Mouse (Mus musculus) ovary, postnatal 36 days (tissue): ENCODE results near the gene Foxl1.

Experiments used
- DNase-seq: peaks from one replicate; pipeline ENCODE4 v3.0.0; 2022; ENCODE audit warnings: low spot score, mixed read lengths

The Foxl1 gene

DNA sequence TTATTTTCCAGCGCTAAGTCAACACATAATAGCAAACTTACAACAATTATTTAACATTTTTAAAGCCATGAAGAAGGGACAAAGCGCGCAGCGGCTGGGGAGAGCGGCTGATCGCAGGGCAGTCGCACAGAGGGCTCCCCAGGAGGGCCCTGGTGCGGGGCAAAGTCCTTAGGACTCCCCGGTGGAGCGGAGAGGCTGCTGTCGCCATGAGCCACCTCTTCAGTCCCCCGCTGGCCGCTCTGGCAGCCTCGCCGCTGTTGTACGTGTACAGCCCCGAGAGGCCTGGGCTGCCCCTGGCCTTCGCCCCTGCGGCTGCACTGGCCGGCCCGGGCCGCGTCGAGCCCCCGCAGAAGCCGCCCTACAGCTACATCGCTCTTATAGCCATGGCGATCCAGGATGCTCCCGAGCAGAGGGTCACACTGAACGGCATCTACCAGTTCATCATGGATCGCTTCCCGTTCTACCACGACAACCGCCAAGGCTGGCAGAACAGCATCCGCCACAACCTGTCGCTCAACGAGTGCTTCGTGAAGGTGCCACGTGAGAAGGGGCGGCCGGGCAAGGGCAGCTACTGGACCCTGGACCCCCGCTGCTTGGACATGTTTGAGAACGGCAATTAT, at the start of gene Foxl1:
TSS of gene Foxl1 (plus strand) at position 185 of the 620 bp plus-strand sequence.
- DNase-seq, result no peak

DNA sequence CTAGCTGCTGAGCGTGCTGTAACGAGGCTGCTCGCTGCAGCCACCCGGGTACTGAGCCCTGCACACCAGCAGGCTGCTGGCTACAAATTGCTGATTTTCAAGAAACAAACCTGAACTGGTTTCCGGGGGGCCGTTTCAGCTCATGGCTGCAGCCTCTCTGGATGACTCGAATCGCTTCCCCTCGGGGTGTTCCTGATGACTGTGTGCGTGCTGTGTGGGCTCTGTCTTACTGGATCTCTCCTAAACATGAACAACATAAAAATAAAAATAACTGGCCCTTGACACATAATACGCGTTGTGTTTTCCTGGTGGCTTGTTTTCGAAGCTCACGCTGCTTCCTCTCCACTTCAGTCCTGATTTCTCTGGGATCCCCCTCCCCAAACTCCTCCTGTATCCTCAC, 49.0 kb upstream of the Foxl1 start:
- no peak for DNase-seq

DNA sequence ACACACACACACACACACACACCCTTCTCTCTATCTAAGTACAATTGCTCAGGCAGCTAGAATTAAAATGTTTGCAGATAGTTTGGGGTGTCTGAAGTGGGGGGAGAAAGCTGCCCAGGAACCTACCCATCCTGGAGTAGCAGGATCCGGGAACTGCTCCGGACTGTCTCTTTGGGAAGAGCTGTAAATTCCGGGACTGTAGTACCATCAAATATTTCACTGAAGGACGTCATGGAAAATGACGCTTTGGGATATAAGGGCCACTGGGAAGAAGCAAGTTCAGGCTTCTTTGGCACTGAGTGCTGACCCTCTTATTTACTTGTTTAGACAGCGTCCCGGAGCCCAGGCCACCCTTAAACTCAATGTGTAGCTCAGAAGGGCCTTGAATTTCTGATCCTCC, 48.5 kb upstream of the Foxl1 start:
- DNase-seq, result no peak

DNA sequence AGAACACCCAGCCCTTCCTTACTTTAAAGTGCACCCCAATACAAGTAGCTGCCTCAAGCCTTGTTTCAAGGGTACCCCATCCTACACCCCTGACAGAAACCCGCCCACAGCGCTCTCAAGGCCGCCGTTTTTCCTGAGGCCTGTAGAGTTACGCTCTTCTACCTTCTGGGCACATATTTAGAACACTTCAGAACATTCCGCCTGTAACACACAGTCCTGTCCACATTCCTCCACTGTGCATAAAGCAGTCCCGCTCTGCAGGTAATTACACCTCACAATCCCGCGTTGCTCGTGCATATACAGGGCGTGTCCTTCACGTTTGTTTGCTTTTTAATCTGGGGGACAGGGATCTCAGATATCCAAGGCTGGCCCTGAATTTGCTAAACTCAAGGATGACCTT, 47.8 kb upstream of the Foxl1 start:
- DNase-seq, result no peak

DNA sequence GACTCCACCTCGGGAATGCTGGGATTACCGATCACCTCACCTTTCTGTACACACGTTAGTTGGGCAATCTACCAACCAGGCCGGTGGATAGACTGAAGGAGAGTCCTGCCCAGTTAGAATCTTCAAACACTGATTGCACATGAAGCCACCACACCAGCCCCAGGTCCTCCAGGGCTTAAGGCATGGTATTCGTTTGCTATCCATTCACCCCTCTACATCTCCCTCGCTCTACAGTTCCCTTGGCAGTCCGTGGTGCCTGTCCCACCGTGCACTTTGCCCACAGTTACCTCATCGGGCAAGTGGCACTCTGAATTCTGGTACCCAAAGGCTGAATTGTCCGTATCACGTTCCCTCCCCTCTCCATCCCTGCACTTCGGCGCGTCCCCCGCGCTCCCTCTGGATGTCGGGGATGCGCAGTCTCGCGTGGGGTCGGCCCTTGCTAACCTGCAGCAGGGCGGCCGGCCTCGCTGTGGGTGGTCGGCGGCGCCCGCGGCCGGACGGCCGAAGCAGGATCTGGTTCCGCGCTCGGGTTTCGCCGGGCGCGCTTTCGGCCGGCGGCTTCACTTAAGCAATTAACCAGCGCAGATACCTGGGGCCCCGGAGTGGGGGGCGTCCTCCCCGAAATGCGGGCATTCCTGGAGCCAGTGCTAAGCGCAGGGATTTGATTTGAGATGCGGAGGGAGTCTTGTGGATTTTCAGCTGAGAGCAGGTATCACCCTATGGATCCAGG, 47.2 kb upstream of the Foxl1 start:
- DNase-seq, result no peak

DNA sequence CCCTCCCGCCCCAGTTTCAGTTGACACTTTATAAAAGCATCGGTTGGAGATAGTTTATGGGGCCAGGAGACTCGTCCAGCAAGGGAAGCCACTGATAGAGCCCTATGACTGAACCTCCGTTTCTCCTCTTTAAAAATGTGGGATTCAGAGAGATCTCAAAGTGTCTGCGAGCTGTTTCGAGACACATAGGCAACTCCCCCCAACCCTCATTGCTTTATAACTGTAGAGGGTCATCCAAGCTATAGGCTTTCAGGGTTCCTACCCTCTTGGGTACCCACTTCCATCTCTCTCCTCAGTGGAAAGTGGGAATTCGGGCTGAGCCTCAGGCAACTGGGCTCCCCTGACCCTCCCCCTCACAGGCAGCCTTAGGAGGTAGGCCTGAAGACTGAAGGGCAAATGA, 46.3 kb upstream of the Foxl1 start:
- no peak for DNase-seq

DNA sequence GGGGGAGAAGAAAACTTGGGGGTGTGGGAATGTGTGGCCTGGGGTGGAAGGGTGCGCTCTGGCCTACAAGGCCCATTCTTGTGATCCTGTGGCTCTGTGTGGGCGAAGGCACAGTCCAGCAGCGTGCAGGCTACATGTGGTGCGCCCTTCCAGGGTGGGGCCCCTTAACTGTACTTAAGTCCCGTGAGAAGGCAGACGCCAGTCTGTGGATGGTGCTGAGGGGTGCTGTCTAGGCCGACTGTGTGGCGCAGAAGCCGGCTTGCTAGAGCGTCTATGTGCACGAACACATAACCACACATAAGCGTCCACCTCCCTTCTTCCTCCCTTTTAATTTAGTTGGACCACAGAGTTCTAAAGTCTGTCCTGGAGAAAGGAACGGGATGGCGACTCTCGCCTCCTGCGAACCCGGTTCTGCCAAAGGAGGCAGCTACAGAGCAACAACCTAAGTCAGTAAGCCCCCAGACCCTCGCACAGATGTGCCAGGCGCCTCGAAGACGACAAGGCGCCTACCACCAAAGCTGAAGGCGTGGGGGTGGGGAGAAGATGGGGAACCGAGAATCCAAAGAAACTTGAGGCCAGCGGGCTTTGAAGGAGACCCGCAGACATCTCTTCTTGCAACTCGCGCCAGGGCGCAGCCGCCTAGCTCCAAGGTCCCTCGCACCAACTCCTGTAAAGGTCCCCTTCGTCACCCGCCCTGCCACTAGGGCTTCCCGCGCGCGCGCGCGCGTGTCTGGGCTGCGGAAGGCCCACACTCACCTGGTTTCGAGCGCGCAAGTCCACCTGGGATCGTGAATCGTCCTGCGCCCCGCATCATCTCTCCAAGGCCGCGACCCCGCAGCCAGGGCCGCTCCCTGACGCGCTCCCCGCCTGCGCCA, 45.3 kb upstream of the Foxl1 start:
- DNase-seq, result no peak

DNA sequence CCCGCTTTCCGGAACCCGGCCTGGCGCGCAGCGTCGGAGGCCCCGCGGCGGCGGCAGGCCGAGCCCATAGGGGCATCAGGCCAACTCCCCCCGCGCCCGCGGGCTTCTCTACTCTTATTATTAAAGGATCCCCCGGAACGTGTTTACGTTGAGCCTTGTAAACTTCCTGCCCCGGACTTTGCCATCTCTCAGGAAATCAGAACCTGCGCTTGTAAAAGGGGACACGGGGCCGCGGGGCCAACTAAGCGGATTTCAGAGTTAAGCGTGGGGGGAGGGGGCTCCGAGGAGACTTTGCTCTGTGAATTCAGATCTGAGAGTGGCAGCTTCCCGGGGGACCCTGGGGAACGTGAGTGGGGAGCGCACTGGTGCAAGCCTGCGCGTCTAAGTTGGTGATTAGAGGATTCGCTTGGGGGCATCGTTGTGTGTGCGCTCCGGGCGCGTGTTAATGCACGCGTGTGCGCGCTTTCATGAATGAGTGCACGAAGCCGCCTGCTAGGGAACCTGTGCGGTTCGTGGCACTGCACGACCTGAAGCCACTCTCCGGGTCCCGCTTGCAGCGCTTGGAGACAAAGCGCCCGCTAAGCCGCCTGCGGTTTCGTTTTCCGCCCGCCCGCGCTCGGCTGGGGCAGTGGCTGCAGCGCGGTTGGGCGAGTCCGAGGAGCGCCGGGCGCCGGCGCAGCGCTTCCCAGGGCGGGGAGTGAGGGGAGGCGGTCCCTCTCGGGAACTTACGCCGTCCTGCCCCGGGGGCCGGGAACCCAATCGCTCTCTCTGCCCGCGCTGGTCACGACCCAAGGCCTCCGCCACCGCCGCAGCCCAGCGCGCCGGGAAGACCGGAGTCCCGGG, 44.4 kb upstream of the Foxl1 start:
- DNase-seq, result peak; percentile 76

DNA sequence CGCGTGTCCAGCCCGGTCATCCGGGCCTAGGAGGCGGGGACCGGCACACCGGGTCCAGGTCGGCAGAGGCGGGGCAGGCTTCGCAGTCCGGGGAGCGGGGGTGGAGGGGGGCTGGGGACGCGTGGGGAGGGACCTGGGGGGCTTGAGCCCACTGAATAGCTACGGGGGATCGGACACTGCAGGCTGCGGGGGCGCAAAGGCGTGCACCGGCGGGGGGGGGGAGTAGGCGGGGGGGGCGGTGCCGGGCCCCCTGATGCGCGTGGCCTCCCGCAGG, 43.9 kb upstream of the Foxl1 start:
- DNase-seq, result no peak

DNA sequence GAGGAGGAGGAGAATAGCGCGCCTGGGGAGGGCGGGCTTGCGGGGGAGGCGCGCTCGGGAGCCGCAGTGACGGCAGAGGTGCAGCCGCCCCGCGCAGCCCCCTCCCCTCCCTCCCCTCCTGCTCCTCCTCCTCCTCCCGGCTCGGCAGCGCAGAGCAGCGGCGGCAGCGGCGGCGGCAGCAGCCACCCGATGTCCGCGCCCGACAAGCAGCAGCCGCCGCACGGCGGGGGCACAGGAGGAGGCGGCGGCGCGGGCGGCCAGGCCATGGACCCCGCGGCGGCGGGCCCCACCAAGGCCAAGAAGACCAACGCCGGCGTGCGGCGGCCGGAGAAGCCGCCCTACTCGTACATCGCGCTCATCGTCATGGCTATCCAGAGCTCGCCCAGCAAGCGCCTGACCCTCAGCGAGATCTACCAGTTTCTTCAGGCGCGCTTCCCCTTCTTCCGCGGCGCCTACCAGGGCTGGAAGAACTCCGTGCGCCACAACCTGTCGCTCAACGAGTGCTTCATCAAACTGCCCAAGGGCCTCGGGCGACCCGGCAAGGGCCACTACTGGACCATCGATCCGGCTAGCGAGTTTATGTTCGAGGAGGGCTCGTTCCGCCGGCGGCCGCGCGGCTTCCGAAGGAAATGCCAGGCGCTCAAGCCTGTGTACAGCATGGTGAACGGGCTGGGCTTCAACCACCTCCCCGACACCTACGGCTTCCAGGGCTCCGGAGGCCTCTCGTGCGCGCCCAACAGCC, 43.4 kb upstream of the Foxl1 start, which contains the start of gene Foxf1:
TSS of gene Foxf1 (plus strand) at position 177 of the 742 bp plus-strand sequence.
- peak; percentile 37 for DNase-seq

DNA sequence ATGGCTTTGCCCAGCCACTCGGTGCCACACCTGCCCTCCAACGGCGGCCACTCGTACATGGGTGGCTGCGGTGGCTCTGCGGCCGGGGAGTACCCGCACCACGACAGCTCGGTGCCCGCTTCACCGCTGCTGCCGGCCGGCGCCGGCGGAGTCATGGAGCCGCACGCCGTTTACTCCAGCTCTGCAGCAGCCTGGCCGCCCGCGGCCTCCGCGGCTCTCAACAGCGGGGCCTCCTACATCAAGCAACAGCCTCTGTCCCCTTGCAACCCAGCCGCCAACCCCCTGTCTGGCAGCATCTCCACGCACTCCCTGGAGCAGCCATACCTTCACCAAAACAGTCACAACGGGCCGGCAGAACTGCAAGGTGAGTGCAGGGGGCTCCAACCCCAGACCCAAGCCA, 42.7 kb upstream of the Foxl1 start:
- no peak for DNase-seq

DNA sequence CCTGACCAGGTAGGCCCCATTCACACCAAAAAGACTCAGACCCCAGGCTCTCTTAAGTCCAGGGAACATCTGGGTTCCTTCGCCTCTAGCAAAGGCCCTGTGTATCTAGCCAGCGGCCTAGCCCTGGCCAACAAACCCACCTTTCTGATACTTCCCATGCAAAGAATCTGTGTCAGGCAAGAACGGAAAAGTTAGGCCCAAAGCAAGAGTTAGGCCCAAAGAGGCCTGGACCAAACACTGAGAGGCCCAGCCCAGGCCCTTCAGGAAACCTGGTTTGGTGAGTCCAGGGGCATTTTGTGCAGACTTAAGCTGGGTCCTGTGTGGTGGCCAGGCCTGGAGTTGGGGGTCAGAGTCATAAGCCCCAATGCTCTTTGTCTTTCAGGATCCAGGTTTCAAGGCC, 42.2 kb upstream of the Foxl1 start:
- no peak for DNase-seq

DNA sequence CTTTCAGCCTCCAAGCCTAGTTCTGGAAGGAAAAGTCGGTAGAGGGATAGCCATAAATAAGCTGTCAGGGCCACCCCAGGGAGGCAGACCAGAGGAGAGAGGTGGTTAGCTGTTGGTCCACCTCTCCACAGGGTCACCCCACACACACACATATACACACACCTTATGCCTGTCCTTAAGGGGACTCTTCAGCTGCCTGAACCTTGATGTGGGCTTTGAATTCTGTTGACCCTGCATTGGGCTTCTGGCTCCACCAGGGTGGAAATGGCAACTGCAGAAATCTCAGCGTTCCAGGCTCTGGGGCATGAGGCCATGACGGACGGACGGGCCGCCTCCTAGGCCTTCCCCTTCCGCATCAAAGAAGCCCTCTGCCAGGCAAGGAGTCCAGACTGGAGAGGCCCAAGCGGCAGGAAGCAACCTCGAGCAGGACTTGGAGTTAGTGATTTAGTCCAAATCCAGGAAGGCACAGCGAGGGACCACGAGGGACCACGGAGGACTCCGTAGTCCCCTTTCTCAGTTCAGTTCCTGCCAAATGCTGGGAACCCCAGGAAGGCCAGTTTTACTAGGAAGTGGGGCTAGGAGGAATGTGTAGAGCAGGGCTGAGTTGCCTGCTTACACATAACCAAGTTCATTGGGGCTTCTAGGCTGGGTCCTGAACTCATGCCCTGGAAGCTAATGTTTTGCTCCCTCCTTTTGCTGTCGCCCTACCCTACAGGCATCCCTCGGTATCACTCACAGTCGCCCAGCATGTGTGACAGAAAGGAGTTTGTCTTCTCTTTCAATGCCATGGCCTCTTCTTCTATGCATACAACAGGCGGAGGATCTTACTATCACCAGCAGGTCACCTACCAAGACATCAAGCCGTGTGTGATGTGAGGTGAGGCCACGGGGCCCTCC, 41.5 kb upstream of the Foxl1 start:
- no peak for DNase-seq

DNA sequence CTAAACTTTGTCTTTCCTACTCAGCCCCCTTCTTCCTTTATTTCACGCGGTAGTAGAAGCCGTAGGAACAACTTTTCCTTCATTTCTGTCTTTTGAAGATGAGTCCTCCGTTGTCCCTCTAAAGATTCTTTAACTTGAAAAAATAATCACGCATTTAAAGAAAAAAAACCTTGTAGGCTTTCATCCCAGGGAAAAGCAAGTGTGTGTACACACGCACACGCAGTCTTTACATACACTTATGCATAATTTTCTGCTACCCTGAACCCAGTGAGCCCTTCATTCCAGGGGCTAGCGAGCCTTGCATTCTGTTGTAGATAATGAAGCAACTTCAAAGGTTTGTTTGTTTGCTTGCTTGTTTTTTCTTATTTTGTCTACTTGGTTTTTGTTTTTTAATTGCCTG, 39.5 kb upstream of the Foxl1 start:
- DNase-seq, result no peak

DNA sequence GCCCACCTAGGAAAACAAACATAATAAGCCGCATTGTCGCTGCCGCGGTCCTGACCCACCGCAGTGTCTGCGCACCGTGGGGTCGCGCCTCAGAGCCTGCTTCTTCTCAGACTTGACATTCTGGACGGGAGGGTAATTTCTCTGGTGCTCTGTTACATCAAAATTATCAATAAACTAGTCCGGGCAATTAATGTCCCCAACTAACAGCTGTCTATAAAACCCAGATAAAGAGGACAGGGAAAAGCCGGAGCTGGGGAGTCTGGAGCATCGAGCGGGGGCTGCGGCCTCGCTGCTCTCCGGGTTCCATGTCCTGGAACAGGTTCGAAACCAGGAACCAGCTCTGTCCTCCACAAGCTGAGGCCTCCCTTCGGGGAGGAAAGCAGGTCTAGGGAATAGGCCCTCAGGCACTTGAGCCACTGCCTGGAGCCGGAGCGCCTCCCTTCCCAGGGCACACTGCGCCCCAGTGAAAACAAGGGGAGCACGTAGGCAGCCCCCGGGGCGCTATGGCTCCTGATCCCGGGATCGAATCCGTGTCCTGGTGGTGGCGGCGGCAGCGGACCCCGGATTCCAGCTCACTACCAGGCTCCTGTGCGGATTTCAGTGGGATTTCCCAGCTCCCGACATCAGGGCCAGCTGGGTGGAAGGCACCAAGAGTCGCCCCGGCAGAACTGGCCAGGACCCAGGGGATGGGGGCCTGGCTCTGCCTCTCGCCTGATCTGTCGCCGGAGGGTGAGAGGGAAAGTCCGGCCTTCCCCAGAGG, 38.7 kb upstream of the Foxl1 start:
- no peak for DNase-seq

DNA sequence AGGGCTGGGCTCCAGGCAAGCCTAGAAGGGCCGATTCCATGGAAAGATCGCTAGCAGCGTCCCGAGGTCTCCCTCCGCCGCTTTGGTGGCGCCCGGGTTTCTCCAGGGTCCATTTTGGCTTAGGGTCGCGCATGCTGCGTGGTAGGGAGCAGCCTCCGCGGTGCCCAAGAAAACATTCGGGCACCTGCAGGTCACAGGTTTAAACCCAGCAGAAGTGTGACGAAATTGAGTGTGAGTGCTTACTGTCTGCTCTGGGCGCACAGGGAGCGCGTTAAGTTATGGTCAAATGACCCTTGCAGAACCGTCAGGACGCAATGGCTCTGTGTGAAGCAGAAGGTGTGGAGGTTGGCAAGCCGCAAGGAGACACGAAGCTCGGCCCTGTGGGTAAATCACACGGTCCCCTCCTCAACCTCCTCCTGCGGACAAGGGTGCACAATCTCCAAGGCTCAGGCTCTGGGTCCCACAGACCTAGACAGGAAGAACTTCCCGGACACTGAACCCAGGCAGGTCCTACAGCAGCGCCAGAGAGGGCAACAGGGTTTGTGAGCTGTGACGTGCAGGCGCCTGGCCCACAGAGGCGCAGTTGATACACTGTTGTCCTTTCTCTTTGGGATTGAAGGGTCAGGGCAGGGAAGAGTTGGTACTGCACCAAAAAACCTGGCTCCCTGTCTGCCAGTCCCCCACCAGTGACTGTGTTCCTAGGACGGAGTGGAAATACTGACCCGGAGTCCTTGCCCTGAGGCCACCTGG, 37.9 kb upstream of the Foxl1 start:
- no peak for DNase-seq

DNA sequence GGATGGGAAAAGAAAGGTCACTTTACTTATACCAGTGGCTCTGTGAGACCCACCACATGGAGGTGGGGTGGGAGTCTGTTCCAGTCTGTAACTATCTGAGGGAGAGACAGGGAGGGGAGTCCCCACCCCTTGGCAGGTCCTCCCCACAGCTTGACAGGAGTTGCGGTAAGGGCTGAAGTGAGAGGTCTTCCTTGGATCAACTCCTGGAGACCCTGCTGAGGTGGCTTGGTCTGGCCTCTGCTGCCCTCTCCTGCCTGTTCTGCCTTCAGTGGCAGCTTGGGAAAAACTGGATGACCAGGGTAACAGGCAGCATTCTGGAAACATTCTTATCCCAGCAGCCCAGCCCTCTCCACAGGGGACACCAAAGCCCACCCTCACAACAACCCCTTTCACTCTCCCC, 37.0 kb upstream of the Foxl1 start:
- DNase-seq, result no peak

DNA sequence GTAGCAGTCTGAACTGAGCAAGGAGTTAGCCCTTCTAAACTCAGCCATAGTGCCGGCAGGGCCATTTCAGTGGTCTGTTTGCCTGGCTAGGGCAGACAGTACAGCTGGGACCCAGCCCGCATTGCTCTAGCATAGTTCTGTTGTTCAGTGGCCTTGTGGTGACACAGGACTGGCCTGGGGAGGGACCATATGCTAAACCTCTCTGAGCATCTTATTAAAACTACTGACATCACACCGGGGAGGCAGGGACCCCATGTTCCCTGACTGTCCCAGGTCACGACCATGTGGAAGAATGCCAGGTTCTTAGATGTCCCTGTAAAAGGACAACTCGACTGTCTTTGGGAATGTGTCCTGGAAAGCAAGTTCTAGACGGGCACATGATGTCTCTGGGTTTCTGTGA, 35.6 kb upstream of the Foxl1 start:
- DNase-seq, result no peak

DNA sequence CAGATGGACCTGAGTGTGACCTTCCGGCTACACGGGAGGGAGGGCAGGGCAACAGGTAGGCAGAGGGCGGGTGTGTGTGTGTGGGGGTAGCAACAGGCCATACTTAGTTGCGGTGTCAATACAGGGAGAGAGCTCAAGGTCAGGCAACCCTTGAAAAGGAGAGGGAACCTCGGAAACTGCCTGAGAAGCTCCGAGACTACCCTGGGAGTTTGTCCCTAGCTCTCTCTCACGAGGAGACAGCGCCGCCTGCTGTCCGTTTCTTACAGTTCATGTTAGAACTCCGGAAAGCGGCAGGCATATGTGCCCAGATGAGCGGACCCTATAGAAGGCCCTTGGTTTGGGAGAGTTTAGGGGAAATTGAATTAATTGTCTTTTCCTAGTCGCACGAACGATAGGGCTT, 35.1 kb upstream of the Foxl1 start:
- DNase-seq, result peak; percentile 79
